Mouse (Mus musculus): ENCODE measurements around the gene Nedd9.

The Nedd9 gene

GRCm38 (mm10) chr13:41491981-41492702 is 5.0 kb upstream of the Nedd9 start:
- no peak for DNase-seq (ENCODE audit: low read depth, low spot score)

GRCm38 (mm10) chr13:41491522-41491921 is 4.4 kb upstream of the Nedd9 start:
- no peak for DNase-seq (ENCODE audit: low read depth, low spot score)

DNA sequence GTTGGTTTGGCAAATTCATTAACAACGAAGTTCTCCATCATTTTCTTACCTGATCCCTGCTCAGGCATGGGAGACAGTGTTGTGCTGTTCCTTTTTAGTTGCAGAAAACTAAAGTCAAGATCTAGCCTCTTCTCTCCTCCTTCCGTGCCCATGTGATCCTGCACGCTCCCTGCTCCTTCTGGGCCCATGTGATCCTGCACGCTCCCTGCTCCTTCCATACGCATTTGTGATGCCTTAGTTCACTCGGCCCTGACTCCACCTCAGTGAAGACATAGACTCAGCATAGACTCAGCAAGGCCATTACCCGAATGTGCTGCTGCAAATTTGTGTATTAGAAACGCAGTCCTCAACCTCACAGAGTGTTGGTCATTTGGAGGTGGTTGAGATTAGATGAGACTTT is 3.1 kb upstream of the Nedd9 start:
- DNase-seq (ENCODE audit: low read depth, low spot score): no peak

DNA sequence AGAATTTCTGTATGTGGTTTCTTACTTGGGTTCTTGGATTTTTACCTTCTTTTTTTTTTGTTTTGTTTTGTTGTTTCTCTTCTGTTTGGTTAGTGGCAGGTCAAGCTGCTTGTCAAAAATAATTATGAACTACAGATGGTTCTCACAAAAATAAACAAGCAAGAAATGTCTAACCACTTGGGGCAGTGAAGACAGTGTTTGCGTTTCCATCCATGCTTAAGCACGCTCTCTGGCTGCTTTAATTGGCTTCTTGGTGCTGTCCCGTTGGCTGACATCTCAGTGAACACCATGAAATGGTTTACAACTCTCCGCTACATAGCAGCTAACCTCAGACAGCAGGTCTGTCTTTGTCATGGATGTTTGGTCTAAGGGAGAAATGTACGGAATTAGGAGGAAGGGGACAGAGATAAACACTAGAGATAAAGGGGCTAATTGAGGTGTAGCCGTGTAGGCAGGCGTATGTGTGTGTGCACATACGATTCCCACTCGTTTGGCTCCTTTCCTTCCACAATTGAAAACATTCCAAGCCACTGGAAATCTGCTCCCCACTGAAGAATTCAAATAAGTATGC is 2.6 kb upstream of the Nedd9 start:
- no peak for DNase-seq (ENCODE audit: low read depth, low spot score)

DNA sequence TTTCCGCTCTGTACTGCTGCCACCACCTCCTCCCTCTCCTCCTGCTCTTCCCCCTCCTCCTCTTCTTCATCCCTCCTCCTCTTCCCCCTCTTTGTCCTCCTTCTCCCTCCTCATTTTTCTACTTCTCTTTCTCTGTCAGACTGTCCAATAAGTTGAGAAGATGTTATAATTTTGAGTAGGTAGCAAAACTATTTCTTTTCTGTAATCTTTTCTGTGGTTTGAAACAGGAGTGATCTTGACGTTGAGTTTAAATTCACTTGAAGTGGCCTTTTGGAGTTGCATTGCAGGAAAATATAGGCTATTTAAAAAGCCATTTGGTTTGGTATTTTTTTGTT is 214 bp upstream of the Nedd9 start:
- DNase-seq (ENCODE audit: low read depth, low spot score): no peak

- no peak for DNase-seq (ENCODE audit: low read depth, low spot score)
Measured at GRCm38 (mm10) chr13:41483966-41484365, 3.2 kb downstream of the Nedd9 start.

DNA sequence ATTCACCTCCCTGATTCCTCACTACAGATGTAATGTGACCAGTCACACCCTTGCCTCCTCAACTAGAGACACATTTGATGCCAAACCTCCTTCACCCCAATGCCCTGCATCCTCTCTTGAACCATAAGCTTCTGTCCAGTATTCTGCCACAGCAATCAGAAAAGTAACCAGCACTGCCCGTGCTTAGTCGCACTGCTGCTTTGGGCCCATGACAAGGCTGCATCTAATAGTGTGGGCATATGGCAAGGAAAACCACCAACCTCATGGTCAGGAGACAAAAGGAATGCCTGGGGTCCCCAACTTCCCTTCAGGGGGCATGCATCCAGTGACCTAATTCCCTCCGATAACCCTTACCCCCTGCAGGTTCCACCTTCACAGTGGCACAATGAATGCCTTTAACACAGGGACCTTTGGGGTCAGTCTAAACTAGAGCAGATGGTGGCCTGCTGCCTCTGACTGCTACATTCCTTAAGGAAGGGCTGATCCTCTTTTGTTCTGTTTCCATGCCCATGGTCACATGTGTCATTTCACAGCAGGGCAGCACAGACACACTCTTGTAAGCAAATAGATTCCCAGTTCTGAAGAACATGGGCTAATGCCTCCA is 4.7 kb downstream of the Nedd9 start:
- DNase-seq (ENCODE audit: low read depth, low spot score): no peak

GRCm38 (mm10) chr13:41479737-41480435 is 7.3 kb downstream of the Nedd9 start:
- no peak for DNase-seq (ENCODE audit: low read depth, low spot score)

- DNase-seq (ENCODE audit: low read depth, low spot score): no peak
Measured at GRCm38 (mm10) chr13:41476216-41476615, 10.9 kb downstream of the Nedd9 start.

DNA sequence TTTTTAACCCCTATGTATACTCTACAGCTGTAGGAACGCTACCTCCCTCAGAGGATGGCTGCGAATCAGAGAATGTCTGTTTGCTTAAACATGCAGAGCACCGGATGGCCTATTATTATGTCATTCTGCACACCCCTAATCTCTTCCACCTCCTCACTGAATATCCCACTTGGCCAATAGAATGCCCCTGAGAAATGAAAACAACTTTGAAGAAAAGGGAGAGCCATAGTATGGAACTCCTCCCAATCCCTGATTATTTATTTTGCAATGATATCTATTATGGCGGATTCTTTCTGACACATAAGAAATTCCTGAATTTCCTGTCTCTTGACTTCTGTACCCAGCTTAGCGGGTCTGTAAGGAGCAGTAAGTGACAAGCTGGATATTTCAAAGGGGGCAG is 12.8 kb downstream of the Nedd9 start:
- no peak for DNase-seq (ENCODE audit: low read depth, low spot score)

DNA sequence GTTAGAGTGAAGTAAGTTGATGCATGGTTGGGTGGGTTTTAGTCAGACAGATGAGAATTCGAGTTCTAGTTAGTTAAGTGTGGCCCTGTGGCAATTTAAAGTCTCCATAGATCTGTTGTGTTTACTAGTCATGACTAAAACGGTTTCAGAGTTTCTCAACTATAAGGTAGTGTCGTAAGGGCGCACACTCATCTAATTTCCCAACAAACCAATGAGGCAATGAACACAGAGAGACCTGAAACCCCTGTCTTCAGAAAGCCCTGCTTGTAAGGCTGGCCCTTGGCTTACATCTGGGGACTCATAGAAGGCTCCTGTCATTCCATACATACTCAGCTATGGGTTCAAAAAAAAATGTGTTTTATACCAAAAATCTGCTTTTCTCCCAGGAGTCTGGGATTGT is 13.7 kb downstream of the Nedd9 start:
- DNase-seq (ENCODE audit: low read depth, low spot score): no peak

DNA sequence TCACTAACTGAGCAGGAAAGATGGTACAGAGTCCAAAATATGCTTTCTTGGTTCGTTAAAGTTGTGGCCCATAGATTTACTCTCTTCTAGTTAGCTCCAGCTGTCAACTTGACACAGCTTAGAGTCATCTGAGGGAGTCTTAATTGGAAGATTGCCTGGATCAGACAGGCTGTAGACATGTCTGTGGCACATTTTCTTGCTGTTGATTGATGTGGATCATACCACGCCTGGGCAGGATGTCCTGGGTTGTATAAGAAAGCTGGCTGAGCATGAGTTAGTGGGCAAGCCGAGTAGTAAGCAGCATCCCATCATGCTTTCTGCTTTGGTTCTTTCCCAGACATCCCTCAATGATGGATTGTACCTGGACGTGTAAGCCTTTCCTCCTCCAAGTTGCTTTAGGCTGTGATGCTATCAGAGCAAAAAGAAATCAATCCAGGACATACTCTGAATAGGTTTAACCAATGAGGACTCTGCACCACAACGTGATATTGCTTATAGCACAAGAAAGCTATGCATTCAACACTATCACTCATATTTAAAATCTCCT is 14.2 kb downstream of the Nedd9 start:
- no peak for DNase-seq (ENCODE audit: low read depth, low spot score)

GRCm38 (mm10) chr13:41468277-41468676 is 18.9 kb downstream of the Nedd9 start:
- DNase-seq (ENCODE audit: low read depth, low spot score): no peak

DNA sequence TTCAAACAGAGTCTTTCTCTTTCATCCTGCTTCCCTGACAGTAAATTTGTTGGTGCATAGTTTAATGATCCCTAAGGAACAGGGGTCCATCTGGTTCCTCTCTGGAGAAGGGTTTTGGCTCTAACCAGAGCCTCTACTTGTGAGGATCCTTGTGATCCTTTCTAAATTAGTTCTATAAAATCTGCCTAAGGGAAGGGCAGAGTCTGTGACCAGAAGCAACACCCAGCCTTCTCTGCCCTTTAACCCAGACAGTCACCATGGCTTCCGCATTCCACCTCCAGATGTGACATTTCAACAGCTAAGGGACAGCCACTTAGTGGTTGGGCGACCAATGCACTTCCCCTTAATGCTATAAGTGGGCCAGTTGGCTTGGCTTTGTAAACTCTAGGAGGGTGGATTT is 20.1 kb downstream of the Nedd9 start:
- DNase-seq (ENCODE audit: low read depth, low spot score): no peak

DNA sequence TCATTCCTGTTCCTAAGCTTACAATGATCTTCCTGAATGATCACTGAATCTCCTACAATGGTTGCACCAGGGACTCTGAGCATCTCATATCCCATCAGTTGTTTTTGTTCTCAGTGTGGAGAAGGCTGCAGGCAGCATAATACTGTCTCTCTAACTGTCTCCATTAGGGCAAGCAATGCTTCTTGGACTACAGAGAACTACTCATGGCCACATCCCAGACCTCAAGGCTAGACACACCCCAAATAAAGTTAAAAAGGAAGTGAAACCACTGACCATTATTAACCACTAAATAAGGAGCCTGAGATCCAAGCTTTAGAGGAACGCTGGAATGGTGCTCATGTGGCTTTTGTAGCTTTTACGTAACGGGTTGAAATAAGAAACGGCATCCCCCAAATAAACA is 20.5 kb downstream of the Nedd9 start:
- no peak for DNase-seq (ENCODE audit: low read depth, low spot score)

DNA sequence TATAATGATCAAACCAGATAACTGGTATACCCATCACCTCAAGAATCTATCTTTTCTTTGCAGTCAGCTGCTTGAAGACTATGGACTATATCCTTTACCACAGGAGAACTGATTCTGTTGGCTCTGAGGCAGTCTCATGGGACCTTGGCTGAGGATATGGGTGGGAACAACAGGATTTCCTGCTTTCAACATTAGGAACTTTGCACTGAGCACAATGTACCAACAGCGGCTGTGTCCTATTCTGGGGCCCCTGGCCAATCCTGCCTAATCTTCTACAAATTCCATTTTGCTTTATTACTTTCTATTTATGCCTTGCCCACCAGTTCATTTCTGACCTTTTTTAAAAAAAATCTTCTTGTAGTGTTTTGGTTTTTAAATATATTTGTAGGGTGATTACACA is 21.0 kb downstream of the Nedd9 start:
- DNase-seq (ENCODE audit: low read depth, low spot score): no peak

- DNase-seq (ENCODE audit: low read depth, low spot score): no peak
Measured at GRCm38 (mm10) chr13:41461418-41461817, 25.7 kb downstream of the Nedd9 start.

DNA sequence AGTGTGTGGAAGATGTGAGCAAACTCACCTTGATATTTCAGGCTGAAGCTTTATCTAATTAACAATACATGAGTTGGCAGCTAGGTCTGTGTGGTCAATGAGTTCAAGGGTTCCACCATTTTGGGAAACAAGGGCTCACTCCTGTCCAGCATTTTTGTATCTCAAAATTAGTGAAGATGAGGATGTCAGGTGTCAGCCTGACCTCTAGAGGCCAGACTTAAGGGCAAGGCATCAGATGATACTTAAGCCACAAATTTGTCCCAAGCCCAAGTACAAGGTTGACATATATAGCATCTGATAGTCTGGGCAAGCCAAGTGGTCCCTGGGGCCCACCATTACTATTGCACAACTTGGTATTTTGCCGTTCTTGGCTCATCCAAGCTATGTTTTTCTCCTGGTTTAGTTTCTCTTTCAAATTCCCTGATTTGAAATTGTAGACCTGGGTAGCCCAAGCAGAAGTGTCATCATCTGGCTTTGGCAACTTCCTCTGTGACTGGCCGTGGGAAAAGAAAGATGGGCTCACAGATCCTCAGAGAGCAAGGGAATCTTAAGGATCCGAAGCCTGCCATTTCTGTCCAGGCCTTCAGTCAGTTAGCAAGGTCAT is 27.4 kb downstream of the Nedd9 start:
- DNase-seq (ENCODE audit: low read depth, low spot score): no peak

DNA sequence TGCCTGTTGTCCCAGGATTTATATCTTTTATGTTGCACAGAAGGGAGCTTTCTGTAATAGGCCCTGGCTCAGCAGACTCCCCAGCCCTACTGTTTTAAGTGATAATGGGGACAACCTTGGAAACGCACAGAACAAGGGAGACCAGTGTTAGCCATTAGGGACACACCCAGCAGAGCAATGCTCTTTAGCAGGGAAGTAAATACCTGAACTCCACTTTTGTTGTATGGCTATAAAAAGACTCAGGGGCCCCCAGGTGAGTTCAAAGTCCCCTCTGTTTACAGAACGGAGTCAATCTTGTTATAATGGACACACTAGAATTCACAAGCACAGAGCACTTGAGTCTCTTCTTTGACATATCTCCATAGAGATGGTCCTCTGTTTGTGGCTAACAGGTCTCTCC is 28.5 kb downstream of the Nedd9 start:
- DNase-seq (ENCODE audit: low read depth, low spot score): no peak

- no peak for DNase-seq (ENCODE audit: low read depth, low spot score)
Measured at GRCm38 (mm10) chr13:41457798-41458390, 29.3 kb downstream of the Nedd9 start.

DNA sequence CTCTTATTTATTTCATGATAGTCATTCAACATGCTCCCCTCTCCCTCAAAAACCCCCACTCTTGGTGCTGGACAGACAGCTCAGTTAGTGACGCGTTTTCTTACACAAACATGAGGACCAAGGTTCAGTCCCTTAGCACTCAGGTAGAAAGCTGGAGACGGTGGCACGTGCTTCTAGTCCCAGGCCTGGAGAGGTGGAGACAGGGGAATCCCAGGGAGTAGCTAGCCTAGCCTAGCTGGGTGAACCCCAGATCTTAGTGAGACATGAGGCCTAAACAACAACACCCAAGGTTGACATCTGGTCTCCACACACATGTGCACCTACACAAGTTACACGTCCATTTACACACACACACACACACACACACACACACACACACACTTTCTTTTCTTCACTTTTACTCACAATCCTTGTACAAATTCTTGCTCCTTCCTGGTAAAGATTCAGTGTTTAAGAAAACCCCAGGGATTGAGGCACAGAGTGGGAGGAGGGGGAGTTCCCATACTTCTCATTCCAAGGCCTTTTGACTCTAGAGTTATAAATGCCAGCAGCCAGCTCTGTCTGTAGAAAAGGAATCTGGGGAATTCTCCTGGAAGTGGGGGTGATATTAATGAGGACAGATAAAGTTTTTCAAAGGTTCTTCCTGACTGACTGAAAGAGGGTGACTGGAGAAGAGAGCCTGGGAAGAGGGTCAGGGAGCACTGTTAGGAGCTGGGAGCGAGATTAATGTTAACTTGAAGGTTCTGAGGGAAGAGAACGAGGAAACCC is 29.9 kb downstream of the Nedd9 start:
- no peak for DNase-seq (ENCODE audit: low read depth, low spot score)
